Mouse (Mus musculus) cerebellum, adult 18-20 months (tissue): ENCODE measurements around the gene Asic2.

Experiments used
- DNase-seq, 2 experiments: peaks; one replicate each; pipeline ENCODE4 v3.0.0; 2021

Gene Asic2

DNA sequence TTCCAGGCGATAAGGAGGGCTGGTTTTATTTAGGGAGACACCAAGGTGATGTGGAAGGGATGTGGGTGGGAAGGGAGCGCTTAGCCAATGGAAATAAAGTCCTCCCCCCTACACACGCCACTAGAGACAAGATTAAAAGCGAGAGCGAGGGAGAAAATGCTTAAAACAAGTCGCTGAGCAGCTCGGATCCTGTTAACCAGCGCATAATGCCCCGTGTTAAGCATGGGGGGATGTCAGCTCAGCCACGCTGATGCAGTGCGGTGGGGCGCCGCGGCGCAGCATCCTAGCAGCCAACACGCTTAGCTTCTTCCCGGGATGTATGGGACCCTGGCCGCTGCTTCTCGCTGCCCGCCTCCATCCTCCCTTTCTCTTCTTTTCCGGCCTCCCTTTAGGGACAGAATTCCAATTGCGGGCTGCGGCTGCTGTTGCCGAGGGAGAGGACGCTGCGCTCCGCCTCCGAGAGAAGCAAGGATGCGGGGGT is at the start of gene Asic2:
Gene Asic2, minus strand, starts transcription at position 57 of the 481 bp plus-strand sequence.
- DNase-seq: no peak

DNA sequence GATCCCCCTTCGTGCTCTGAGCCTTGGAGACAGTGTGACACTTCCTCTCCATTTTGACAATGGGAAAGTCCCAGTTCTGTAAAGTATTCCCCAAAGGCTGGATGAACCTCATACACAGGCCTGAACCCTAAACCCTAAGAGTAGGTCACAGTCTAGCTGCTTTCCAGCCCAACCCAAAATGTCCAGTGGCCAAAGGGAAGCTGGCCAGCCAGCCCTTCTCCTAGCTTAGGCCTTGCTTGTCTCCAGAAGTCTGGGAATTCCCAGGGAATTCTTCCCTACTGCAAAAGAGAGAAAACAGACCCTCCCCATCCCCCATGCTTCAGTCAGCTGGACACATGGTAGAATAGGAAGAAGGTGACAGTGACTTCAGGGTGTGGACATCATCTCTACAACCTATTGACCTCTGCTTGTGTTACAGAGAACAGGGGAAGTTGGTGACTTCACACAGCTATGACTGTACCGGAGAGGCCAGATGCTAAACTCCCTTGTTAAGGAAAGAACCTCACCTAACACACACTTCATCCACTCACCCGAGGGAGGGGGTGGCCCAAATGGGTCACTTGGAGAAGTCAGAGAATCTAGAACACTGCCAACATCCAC is 48.0 kb upstream of the Asic2 start:
- no peak for DNase-seq

DNA sequence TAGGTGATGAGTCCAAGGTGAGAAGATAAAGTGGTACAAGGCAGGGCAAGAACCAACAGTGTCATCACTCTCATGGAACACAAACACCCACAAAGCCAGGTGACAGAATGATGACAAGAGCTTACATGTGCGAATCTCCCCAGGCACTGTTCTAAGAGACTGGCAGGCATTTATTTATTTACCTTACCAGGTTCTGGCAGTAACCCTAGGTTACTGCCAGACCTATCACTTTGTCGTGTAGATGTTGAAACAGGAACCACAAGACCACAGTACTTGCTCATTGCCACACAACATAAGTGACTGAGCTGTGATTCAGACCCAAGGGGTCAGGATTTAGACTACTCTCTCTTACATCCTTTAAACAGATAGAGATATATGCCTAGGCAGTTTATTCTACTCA is 46.8 kb upstream of the Asic2 start:
- no peak for DNase-seq

DNA sequence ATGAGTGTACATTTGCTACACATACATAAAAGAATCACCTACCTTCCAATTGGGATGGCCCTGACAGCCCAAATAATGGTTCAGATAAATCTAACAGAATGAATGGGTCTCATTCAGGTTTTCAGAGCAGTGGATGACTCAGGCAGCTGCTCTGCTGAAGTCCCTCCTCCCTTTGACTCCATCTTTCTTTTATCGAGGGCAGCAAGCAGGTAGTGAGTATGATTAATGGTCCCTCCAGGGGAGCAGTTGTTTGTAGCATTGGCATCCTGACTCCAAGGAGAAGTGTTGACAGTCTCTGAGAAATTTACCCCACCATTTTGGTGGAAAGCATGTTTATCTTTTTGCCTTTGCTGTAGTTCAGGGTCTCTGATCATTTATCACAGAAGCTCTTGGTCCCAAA is 45.5 kb upstream of the Asic2 start:
- DNase-seq: no peak

DNA sequence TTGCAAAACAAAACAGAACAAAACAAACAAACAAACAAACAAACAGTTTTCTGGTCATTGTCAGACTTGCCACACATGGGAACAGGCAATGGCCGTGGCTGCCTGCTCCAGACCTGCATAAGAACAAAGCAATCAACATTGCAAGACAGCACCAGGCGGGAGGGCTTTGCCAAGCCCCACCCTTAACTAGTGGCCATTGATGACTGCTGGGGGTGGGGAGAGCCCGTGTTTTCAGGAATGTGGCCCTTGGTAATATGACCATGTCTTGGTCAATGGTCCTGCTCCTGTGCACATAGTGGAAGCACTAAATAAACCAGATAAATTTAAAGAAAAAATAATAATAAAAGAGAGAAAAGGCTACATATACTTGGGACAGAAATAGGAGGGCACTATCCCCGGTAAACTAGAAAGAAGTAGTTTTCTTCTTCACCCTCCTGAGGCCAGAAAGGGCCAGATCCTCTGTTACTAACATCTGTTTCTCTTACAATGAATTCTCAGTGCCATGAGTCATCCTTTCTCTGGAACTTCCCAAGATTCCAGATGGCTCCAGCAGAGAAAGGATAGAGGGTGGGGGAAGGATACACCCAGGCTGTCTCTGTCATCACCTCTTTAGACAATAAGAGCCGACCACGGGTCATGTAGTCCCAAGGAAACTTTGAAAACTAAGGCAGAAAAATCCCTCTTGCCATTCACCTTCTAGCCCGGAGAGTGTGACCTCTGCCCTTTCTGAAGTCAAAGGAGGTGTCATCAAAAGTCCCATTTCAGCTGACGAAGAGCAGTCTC is 43.3 kb upstream of the Asic2 start:
- DNase-seq: no peak

DNA sequence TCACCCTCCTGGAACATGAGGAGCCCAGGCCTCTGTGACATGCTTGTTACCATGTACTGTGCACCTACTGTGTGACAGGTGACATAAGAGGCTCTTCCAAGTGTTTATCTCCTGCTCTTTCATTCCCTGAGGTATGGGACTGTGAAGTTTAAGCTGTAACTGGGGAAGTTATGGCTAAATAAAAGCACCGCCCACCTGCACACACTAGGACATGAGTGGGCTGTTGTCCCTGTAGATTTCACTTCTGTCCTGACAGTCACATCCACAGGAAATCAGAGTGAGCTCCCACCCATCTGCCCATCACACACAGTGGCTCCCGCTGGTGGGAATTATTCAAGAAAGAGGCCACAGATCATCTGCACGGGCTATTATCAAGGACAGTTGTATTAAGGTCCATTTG is 41.9 kb upstream of the Asic2 start:
- no peak for DNase-seq

DNA sequence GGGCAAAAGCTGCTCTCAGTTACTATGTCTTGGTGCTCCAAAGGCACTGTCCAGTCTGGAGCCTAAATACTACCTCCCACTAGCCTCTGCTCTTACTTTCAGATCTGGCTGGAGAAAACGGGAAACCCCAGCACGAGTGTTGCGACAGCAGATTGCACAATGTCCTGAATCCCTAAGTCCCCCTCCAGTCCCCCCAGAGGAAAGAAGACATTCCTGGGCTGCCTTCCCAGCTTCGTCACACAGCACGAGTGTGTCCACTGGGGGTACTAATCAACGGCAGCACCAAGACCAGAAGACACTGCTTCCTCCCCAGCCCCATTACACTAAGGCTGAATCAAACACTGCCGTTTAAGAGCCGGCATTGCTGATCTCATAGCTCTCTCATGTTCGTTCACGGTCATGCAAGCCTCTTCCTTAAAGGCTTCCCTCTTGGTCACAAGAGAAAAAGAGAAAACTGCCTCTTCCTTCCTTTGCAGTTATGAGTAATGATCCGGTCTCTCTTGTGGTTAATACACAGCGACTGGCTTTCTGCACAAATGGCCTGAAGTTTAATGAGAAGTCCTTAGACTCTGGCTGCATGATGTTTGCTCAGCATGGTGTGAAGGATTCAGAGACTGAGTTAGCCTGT is 38.7 kb upstream of the Asic2 start:
- DNase-seq: no peak

DNA sequence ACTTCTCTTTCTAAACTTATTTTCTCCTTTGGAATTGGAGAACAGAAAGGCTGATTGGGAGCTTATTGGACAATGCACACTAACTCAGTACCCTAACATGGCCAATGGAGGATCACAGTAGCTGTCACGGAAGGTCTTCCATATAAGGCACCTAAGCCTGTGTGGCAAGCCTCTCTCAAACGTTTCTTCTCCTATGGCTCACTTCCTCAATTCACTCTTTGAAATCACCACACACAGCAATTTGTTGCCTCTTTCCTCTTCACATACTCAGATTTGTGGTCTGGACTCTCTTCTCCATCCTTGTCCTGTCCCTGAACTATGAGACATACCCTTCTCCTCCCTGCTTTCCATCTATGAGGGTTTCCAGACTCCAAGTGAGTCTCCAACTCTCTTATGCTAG is 36.6 kb upstream of the Asic2 start:
- DNase-seq: no peak

DNA sequence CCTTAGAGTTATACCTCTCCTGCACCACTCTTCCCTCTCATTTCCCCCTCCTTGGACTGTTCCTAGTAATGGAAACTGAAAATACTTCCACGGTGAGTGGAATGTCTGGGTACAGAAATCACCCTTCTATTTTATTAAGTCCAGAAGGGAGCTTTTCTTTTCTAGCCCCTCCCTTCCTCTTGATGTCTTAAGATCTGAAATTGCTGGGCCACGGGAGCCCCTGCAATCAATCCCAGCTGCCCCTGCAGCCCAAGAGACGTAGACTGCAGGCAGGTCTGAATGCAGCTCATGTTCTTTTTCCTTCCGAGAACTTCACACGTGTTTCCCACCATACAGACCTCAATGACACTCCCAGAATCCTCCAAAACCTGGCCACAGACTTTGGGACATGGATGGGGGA is 32.3 kb upstream of the Asic2 start:
- DNase-seq: no peak

DNA sequence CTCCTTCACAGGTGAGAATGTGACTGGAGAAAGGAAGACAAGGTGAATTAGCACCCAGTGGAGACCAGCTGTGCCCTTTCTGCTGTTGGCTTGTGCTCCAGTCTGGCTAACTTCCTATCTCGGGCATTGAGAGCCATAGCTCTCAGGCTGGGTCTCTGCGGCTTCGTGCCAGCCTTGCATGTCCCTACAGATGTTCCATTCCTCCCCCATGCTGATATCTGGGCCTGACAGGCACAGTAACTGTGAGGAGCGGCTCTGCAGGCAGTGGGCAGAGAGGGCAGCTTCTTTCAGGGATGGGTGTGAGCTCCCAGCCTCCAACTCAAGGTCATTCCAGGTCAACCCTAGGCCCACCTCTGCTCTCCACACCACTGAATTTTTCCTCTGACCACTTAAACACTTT is 31.2 kb upstream of the Asic2 start:
- no peak for DNase-seq

DNA sequence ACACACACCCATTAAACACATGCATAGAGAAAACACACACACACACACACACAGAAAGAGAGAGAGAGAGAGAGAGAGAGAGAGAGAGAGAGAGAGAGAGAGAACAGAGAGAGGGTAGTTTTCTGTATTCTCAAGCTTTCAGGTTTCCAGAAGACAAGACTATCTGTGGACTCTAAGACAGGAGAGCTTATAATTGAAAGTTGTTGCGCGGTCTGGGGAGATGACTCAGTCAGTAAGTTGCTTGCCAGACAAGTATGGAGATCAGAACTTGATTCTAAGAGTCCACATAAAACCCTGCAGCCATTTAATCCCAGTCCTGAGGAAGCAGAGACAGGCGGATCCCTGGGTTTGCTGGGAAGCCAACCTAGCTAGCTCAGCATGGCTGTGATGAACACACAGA is 30.4 kb upstream of the Asic2 start:
- DNase-seq: no peak

DNA sequence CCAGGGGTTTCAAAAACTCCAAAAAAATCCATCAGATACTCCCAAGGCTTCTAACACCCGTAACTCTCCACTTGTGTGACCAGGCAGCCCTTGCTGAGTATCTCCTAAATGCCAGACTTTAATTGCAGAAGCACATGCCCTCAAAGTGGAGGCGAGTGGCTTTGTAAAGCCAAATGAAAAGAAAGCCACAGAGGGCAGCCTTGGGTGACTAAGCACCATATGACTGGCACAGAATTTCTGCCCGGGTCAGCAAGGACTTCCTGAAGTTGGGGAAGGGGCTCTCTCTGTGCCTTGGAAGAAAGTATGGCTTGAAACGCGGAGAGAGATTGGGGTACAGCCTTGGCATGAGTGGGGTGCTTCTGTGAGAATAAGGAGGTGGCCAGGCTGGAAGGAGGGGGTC is 28.8 kb upstream of the Asic2 start:
- DNase-seq: no peak

DNA sequence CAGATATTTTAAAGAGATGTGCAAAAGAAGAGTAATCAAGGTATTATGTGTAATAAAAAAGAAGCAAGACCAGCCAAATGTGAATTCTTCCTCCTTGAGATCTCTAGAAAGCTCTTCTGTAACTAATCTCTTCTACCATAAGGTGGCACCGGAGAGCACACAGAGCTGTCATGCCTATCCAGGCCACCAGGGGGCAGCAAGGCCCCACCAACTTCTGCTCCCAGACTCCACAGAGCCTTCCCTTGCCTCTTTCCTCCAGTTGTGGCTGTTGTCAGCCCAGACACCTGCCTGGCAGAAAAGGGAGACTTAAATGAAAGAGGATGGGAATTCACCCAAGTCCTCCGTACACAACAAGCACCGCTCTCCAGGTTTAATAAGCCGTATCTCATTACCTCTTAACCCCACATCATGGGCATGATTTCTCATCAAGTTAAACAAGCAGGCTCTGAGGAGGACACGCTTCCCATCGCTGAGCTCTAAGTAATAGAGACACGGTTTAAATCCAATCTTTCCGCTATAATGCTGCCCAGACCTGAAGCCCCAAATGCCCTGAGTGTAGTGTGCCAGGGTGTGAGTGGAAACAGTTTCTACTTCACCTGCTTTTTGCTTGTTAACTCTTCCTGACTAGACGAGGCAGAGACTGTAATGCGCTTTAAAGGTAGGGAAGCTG is 28.1 kb upstream of the Asic2 start:
- DNase-seq: peak; percentile 3 to 72

DNA sequence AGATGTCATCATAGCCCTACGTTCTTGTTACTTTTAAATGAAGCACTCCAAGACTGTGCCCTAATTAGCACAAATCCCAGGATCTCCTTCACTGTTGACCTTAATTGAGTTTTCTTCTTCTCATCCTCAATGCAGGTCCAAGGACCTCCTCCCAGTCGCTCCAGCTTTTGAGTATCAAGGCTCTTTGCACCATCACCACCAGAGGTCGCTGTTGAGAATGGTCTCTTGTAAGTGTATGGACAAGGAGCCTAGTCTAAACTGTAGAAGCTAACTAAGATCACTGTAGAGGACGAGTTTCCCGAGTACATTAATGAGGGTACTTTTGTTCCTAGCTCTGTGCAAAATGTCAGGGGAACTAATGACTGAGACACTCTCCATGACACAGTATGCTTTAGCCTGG is 14.9 kb upstream of the Asic2 start:
- DNase-seq: peak; percentile 50 to 52

DNA sequence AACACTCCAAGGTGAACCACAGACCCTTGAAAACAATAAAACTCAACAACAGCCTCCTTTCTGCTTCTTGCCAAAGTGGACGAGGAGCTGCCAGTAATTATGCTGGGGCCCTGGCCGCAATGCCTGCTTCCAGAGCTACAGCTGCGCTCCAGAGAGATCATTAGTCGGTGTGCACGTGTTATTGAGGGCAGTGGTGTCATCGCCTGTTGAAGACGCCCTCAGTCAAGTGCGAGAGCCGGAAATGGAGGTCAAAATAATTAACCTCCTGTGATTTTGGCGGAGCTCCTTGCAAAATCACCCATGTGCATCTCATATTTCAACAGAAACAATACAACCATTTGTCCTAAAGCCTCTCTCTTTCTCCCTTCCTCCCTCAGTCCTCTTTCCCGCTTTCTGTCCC is 13.9 kb upstream of the Asic2 start:
- no peak for DNase-seq

DNA sequence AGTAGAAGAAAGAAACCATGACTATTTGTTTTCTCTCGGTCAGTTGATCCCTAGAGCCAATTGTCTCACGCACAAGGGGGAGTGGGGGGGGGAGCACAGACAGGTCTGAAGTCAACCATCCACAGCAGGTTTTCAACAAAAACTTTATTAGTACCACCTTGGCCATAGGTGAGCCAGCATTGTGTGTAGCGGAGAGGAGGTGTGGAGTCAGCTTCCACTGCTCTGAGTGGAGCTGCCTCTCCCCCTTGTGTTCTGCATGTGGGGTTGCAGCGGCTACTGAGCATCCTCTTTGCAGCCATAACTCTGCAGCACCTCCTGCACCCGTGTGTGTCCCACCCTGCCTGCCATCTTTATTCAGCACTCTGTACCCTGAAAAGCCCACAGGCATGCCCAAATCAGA is 6.3 kb upstream of the Asic2 start:
- peak in 1 of 2 experiments; percentile 9 for DNase-seq

DNA sequence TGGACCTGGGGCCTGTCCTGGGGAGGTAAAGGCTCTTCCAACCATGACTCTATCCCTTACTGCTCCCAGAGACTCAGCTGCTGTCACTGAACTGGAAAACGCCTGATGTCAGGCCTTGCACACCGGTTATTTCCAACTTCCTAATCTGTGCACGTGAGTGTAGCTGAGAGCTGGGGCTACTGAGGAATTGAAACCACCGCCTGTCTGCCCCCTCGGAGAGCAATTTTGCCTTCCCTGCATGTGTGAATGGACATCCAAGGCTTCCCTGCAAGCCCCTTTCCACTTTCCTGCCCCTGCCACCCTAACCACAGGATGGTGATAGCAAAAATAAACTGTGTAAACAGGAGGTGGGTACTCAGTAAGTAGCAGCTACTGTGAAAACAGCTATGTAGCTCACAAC is 5.4 kb upstream of the Asic2 start:
- no peak for DNase-seq

DNA sequence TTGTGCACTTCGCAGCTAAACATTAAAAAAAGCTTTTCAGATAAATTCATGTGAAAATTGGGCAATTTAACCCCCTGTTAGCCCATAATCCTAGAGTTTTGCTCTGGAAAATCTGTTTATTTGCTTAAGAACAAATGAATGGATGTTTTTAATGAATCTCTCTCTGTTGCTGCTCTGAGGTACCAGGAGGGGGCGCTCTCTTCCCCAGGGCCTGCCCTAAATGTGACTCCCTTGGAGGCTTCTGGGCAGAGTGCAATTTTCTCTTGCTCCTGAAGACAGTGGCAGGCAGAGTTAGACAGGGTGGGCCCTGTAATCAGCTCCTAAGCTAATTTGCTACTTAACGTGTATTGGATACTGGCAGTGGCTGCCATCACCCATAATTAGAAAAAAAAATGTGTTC is 3.8 kb upstream of the Asic2 start:
- DNase-seq: no peak

DNA sequence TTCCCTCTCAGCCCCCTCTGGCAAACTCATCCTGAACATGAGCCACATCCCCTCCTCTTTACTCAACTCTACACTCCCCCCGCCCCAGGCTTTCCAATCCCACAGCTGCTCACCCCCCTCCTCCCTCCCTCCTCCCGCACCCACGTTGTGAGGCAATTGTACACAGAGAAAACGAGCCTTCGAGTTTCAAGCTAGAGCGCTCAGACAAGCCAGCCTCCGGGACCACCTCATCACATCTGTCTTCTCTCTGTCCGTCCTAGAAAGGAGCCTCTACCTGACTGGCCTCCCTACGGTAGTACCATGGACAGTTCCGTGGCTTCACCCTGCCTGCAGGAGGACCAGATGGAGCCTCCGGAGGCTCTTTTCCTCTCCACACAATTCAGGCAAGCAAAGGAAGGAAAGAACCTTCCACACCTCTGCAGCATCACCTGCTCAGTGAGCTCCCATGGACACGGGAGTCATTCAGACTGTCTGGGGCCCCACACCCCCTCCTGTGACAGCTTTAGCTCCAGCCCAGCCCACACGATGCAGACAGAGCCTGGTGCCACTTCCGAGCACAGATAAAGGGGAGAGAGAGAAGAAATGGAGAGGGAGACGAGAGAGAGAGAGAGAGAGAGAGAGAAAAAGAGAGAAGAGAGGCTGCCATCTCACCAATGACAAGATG is 1.5 kb downstream of the Asic2 start:
- no peak for DNase-seq

DNA sequence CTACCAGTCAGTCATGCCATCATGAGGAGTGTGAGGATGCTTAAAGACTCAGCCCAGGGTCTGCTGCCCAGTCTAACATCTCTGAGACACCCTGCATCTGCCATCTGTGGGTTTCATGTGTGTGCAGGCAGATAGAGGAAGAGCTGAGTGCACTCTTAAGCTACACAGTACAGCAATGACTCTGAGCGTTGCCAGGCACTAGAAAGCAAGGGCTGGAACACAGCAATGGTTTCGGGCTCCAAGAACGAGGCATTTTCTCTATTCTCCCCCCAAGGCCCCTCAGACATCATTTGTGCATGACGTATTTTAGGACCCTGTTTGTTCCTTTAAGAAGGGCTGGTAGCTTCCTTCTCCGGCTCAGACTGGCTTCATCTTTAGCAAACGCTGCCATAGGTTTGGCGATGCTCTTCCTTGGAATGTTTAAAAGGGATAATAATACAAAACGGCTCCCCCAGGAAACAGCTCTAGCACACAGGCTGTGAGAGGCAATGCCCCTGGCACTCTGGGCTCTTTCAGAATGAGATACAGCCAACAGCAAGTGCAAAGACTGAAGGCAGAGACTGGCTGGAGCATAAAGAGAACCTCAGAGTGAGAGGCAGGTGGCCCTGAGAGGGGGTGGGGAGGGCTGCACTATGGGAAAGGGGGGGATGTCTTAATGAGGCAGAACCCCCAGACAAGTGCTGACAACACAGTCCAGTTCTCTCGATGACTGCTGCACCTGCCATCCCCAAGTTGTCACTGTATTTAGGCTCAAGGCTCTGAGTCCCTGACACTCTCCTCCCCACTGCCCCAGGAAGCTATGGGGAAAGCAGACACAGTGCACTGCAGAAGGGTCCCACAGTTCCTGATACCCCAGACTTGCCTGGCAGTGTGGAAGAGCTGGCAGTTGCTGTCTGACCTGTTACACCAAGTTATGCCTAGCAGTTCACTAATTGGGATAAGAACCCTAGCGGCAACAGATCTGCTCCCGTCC is 2.3 kb downstream of the Asic2 start:
- DNase-seq: no peak

DNA sequence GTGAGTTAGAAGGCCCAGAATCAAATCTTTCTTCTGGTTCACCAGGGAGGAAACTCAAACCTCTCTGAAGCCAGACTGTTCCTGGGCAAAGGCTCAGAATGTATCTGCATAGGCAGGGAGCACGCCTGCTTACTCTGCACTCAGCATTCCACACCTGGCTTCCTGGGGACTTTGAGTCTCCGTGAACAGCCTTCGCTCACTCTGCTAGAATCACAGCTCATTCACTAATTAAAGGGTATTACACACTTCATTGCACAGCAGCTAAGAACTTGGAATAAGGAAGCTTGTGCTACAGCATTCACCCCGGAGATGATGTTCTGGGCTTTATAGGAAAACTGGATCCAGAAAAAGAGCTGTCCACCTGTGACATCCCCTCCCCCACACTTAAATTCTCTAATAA is 3.7 kb downstream of the Asic2 start:
- no peak for DNase-seq

DNA sequence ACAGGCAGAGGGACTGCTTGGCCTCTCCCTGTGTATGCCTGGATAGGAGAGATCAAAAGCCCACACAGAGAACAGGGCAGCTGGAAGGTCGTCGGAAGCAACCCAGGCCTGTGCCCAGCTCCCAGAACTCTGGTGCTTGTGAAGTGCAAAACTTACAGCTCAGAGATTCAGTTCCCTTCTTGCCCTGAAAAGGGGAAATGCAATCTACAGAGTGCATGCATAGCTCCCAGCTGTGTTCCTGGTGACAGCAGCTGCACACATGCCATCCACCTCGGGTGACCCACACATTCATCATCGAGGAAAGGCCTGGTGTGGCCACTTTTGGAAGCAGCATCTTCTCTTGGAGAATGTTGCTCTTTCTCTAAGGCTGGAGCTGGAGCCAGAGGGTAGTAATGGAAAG is 13.9 kb downstream of the Asic2 start:
- no peak for DNase-seq
